Mouse (Mus musculus): ENCODE results near the gene Gm14444.
"Not testable (repeated sequence)": the region's sequence is repeated elsewhere in the genome, so short reads cannot be mapped to it uniquely, and the experiment has no call there.

- not testable (repeated sequence) for TF ChIP-seq E2F4 (IDR thresholded peaks at IDR 0.05; ENCODE audit: insufficient replicate concordance, low read depth, low read length); POLR2A (IDR thresholded peaks at IDR 0.05; ENCODE audit: low read depth, low read length); NRF1 (IDR thresholded peaks at IDR 0.05; ENCODE audit: low read depth, low read length); EP300 (IDR thresholded peaks at IDR 0.05; ENCODE audit: low read length); ZNF384 (IDR thresholded peaks at IDR 0.05; ENCODE audit: low read depth, low read length); SMC3 (IDR thresholded peaks at IDR 0.05; ENCODE audit: low read depth, low read length); IRF4 (IDR thresholded peaks at IDR 0.05; ENCODE audit: low read depth, low read length); USF1 (IDR thresholded peaks at IDR 0.05; ENCODE audit: low read depth, low read length); ELF1 (IDR thresholded peaks at IDR 0.05; ENCODE audit: low read depth, low read length)
These were observed 34.2 kb downstream of the Gm14444 start for GRCm38 (mm10) chr2:175044268-175044667.
